Mouse (Mus musculus) heart, embryonic 13.5 days (tissue): ENCODE results near the gene Pafah1b3. TPM values are rescaled to one million over a fixed set of nuclear protein-coding genes. Genes with fewer than 3 reads are reported as not detected.

ENCODE experiments used
- ATAC-seq: fragments of 200-750 bp; cut with Nextera tagmentation; 2 replicates; pipeline ENCODE4 v1.8.0; 2017; ENCODE audit warnings: moderate TSS enrichment; ENCODE audit not compliant: insufficient number of reproducible peaks, low FRiP score, low TSS enrichment; ENCODE audit errors: extremely low read depth
- H3K27ac ChIP-seq: fragments of 300-500 bp; sonication (generic); replicated peaks from 2 replicates; pipeline ENCODE4 v1.5.1; 2015; ENCODE audit warnings: moderate library complexity, mild to moderate bottlenecking, inconsistent platforms
- H3K27me3 ChIP-seq: fragments of 300-500 bp; sonication (generic); replicated peaks from 2 replicates; pipeline ENCODE4 v1.6.1; 2015; ENCODE audit warnings: mild to moderate bottlenecking, inconsistent platforms
- H3K36me3 ChIP-seq: fragments of 300-500 bp; sonication (generic); 2 replicates; pipeline ENCODE4 v1.6.1; 2015; ENCODE audit warnings: mild to moderate bottlenecking, inconsistent platforms
- H3K4me1 ChIP-seq: fragments of 300-500 bp; sonication (generic); 2 replicates; pipeline ENCODE4 v1.6.1; 2015; ENCODE audit warnings: inconsistent platforms
- H3K4me2 ChIP-seq: fragments of 300-500 bp; sonication (generic); 2 replicates; pipeline ENCODE4 v1.6.1; 2015; ENCODE audit warnings: inconsistent platforms, mild to moderate bottlenecking, moderate library complexity
- H3K4me3 ChIP-seq: fragments of 300-500 bp; sonication (generic); 2 replicates; pipeline ENCODE4 v1.5.1; 2015; ENCODE audit warnings: moderate library complexity, mild to moderate bottlenecking, inconsistent platforms
- H3K9ac ChIP-seq: fragments of 300-500 bp; sonication (generic); 2 replicates; pipeline ENCODE4 v1.6.1; 2015; ENCODE audit warnings: inconsistent platforms, mild to moderate bottlenecking, moderate library complexity
- H3K9me3 ChIP-seq: fragments of 300-500 bp; sonication (generic); 2 replicates; pipeline ENCODE4 v1.6.1; 2016; ENCODE audit warnings: inconsistent platforms
- WGBS: fragments of 180-500 bp; shearing (Covaris S2); methylation state at CpG from one replicate; pipeline ENCODE4 v1.1.7; 2015; ENCODE audit warnings: mixed read lengths; 5-methylcytosine and 5-hydroxymethylcytosine counted together
- polyA plus RNA-seq: library from polyadenylated mRNA; unstranded; fragments of >200 nt; fragmentation: Nextera tagmentation; extraction: Ambion mirVana; gene quantifications from 2 replicates; pipeline ENCODE4 v1.2.1, GENCODE M21; 2015

The Pafah1b3 gene
- polyA plus RNA-seq, 1 experiment from 2014 or later, result 145 TPM

- 1% methylated on average over 51 of the region's 52 CpGs for WGBS
- peak; percentile 95 for ATAC-seq
- H3K4me2 ChIP-seq, result peak within 1 kb of the TSS; percentile 97
- peak within 1 kb of the TSS; percentile 82 for H3K27ac ChIP-seq
- peaks cover 34% of the 10 kb centered on the region for H3K4me1 ChIP-seq
- H3K9me3 ChIP-seq, result no peaks in the 10 kb centered on the region
- peaks cover 45% of the 10 kb centered on the region for H3K27me3 ChIP-seq
- H3K4me3 ChIP-seq, result peak within 1 kb of the TSS; percentile 71
- H3K9ac ChIP-seq, result peak within 1 kb of the TSS; percentile 84
- peaks cover 3% of the 10 kb centered on the region; the same call in 1 of the 2 replicates for H3K36me3 ChIP-seq
Measured at GRCm38 (mm10) chr7:25316532-25317445, 19.0 kb upstream of the Pafah1b3 start, which contains the start of gene Megf8. Megf8 (plus strand) TSS chr7:25317164.

GRCm38 (mm10) chr7:25315306-25316041, 17.7 kb upstream of the Pafah1b3 start:
- 1% methylated on average over 69 of the region's 69 CpGs for WGBS
- Histone ChIP-seq H3K4me3 (peak overlapping the region; percentile 71), H3K9ac (peak overlapping the region; percentile 79)

GRCm38 (mm10) chr7:25314606-25315305, 17.0 kb upstream of the Pafah1b3 start:
- peaks cover 3% of the 10 kb centered on the region; the same call in 1 of the 2 replicates for H3K36me3 ChIP-seq
- H3K4me1 ChIP-seq, result peaks cover 30% of the 10 kb centered on the region
- H3K9me3 ChIP-seq, result no peaks in the 10 kb centered on the region
- H3K4me2 ChIP-seq, result peak overlapping the region; percentile 97
- H3K4me3 ChIP-seq, result peak overlapping the region; percentile 71
- H3K27ac ChIP-seq, result no peak overlapping the region
- peaks cover 60% of the 10 kb centered on the region for H3K27me3 ChIP-seq
- WGBS, result 2% methylated on average over 51 of the region's 51 CpGs
- peak overlapping the region; percentile 79 for H3K9ac ChIP-seq
- no peak for ATAC-seq

More at GRCm38 (mm10) chr7:25315306-25316041, 17.7 kb upstream of the Pafah1b3 start:
- peaks cover 3% of the 10 kb centered on the region; the same call in 1 of the 2 replicates for H3K36me3 ChIP-seq
- H3K4me2 ChIP-seq, result peak overlapping the region; percentile 97
- H3K4me1 ChIP-seq, result peaks cover 30% of the 10 kb centered on the region
- H3K27me3 ChIP-seq, result peaks cover 55% of the 10 kb centered on the region
- H3K9me3 ChIP-seq, result no peaks in the 10 kb centered on the region
- ATAC-seq, result no peak
- H3K27ac ChIP-seq, result no peak overlapping the region

- Histone ChIP-seq H3K9ac (no peak overlapping the region), H3K27ac (no peak overlapping the region), H3K36me3 (no peaks in the 10 kb centered on the region), H3K9me3 (no peaks in the 10 kb centered on the region), H3K27me3 (peaks cover 74% of the 10 kb centered on the region), H3K4me1 (peaks cover 30% of the 10 kb centered on the region), H3K4me2 (no peak overlapping the region), H3K4me3 (no peak overlapping the region)
- WGBS, result 28% methylated on average over 7 of the region's 7 CpGs
- ATAC-seq, result no peak
Measured at GRCm38 (mm10) chr7:25313325-25313724, 15.5 kb upstream of the Pafah1b3 start.

GRCm38 (mm10) chr7:25311193-25311592, 13.4 kb upstream of the Pafah1b3 start:
- no peak overlapping the region for H3K27ac ChIP-seq
- no peaks in the 10 kb centered on the region for H3K36me3 ChIP-seq
- peaks cover 94% of the 10 kb centered on the region for H3K27me3 ChIP-seq
- H3K4me3 ChIP-seq, result no peak overlapping the region
- no peak for ATAC-seq
- WGBS, result 73% methylated on average over 11 of the region's 11 CpGs
- H3K4me2 ChIP-seq, result no peak overlapping the region
- no peak overlapping the region for H3K9ac ChIP-seq
- H3K9me3 ChIP-seq, result no peaks in the 10 kb centered on the region
- H3K4me1 ChIP-seq, result peaks cover 20% of the 10 kb centered on the region

- 82% methylated on average over 9 of the region's 9 CpGs for WGBS
- Histone ChIP-seq H3K4me1 (peaks cover 12% of the 10 kb centered on the region), H3K9me3 (no peaks in the 10 kb centered on the region), H3K4me2 (no peak overlapping the region), H3K36me3 (no peaks in the 10 kb centered on the region), H3K4me3 (no peak overlapping the region), H3K27me3 (peaks cover 88% of the 10 kb centered on the region), H3K27ac (no peak overlapping the region), H3K9ac (no peak overlapping the region)
- no peak for ATAC-seq
Measured at GRCm38 (mm10) chr7:25309425-25309824, 11.6 kb upstream of the Pafah1b3 start.

- WGBS, result 53% methylated on average over 17 of the region's 17 CpGs
Measured at GRCm38 (mm10) chr7:25308702-25309318, 11.0 kb upstream of the Pafah1b3 start.

GRCm38 (mm10) chr7:25306614-25306996, 8.8 kb upstream of the Pafah1b3 start:
- Histone ChIP-seq H3K27ac (no peak overlapping the region), H3K9me3 (no peaks in the 10 kb centered on the region), H3K4me2 (no peak overlapping the region; the same call in 1 of the 2 replicates), H3K4me1 (peaks cover 10% of the 10 kb centered on the region), H3K9ac (no peak overlapping the region), H3K4me3 (no peak overlapping the region), H3K27me3 (peaks cover 81% of the 10 kb centered on the region), H3K36me3 (no peaks in the 10 kb centered on the region)
- WGBS, result 34% methylated on average over 2 of the region's 2 CpGs
- ATAC-seq, result no peak

More at GRCm38 (mm10) chr7:25308702-25309318, 11.0 kb upstream of the Pafah1b3 start:
- H3K36me3 ChIP-seq, result no peaks in the 10 kb centered on the region
- H3K27ac ChIP-seq, result no peak overlapping the region
- no peaks in the 10 kb centered on the region for H3K9me3 ChIP-seq
- H3K4me2 ChIP-seq, result no peak overlapping the region
- H3K9ac ChIP-seq, result no peak overlapping the region
- no peak overlapping the region for H3K4me3 ChIP-seq
- H3K4me1 ChIP-seq, result peaks cover 10% of the 10 kb centered on the region
- peaks cover 87% of the 10 kb centered on the region for H3K27me3 ChIP-seq
- no peak for ATAC-seq

GRCm38 (mm10) chr7:25305956-25306613, 8.3 kb upstream of the Pafah1b3 start, which contains the start of gene Tmem145:
Tmem145 (plus strand) TSS chr7:25306106.
- peak within 1 kb of the TSS; percentile 97 for H3K4me2 ChIP-seq
- H3K36me3 ChIP-seq, result no peaks in the 10 kb centered on the region
- peak within 1 kb of the TSS; percentile 62 for H3K4me3 ChIP-seq
- no peak for ATAC-seq
- H3K4me1 ChIP-seq, result peaks cover 10% of the 10 kb centered on the region
- no peaks in the 10 kb centered on the region for H3K9me3 ChIP-seq
- under 1% methylated on average over 47 of the region's 47 CpGs for WGBS
- H3K9ac ChIP-seq, result peak within 1 kb of the TSS; percentile 58
- peaks cover 76% of the 10 kb centered on the region for H3K27me3 ChIP-seq
- H3K27ac ChIP-seq, result no peak within 1 kb of the TSS

GRCm38 (mm10) chr7:25305481-25305880, 7.7 kb upstream of the Pafah1b3 start:
- H3K4me2 ChIP-seq, result peak overlapping the region; percentile 97
- WGBS, result 1% methylated on average over 2 of the region's 2 CpGs
- H3K27me3 ChIP-seq, result peaks cover 72% of the 10 kb centered on the region

More at GRCm38 (mm10) chr7:25305481-25305880, 7.7 kb upstream of the Pafah1b3 start:
- Histone ChIP-seq H3K27ac (no peak overlapping the region), H3K9ac (peak overlapping the region; percentile 58), H3K36me3 (no peaks in the 10 kb centered on the region), H3K9me3 (no peaks in the 10 kb centered on the region), H3K4me3 (peak overlapping the region; percentile 62), H3K4me1 (peaks cover 10% of the 10 kb centered on the region)
- no peak for ATAC-seq
